Mouse (Mus musculus): Measurements from ENCODE around the gene Slc24a4.

GRCm38 (mm10) chr12:102167302-102167701, 38.8 kb downstream of the Slc24a4 start:
- no peak for TF ChIP-seq CTCF (IDR thresholded peaks at IDR 0.05; ENCODE audit: borderline replicate concordance, insufficient read depth, low read depth, low read length)
- TF ChIP-seq POLR2A (IDR thresholded peaks at IDR 0.05; ENCODE audit: borderline replicate concordance, insufficient read depth, low read length): no peak

All from cerebellum, adult 2 months (tissue).